In the genomic region with DNA sequence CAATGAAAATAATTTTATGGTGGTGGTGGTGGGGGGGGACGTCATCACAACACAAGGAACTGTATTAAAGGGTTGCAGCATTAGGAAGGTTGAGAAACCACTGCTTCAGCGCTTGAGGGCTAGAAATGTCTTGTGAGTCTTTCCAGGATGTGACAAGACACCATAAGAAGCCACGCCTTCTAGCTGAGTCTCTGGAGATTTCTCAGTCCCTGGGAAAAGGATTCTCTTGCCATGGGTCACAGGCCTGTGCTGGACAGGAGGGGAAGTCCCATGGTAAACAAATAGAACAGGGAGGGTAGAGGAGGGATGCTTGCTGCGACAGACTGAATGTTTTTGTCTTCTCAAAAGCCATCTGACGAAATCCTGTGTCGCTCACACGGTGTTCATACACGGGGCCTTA, we compare ENCODE assay signal across 13 mouse cellular contexts. TPM values are rescaled to one million over a fixed set of nuclear protein-coding genes. Genes with fewer than 3 reads are reported as not detected.
DNase-seq lines count a peak whose midpoint lies in the region; ATAC-seq and TF ChIP-seq lines count a peak whose summit lies in the region.
"Had no signal": no experiment of that assay in that cellular context is flagged by ENCODE, and none has a peak within 500 bp of the region (broad histone marks: within the 10 kb centered on the region; RNA-seq: fewer than 3 reads in every experiment).

No protein-coding gene starts in this region.

- WGBS in heart, embryonic 10.5 days = 79% methylated on average over 8 of the region's 8 CpGs
- WGBS in heart, postnatal 0 days = 76% methylated on average over 8 of the region's 8 CpGs
- WGBS in midbrain, embryonic 13.5 days = 82% methylated on average over 8 of the region's 8 CpGs
- WGBS in cerebellum, adult 2 months = 91% methylated on average over 8 of the region's 8 CpGs

- H3K4me1 ChIP-seq in heart, embryonic 10.5 days = peaks cover 46% of the 10 kb centered on the region
- no peaks in the 10 kb centered on the region for H3K4me1 ChIP-seq in heart, postnatal 0 days (ENCODE audit: control insufficient read depth, insufficient read depth)
- H3K4me1 ChIP-seq in midbrain, embryonic 13.5 days (replicated peaks) = no peaks in the 10 kb centered on the region
- H3K4me1 ChIP-seq in cerebellum, adult 2 months (ENCODE audit: control insufficient read depth, insufficient read depth, low read length) = no peaks in the 10 kb centered on the region

- H3K27ac ChIP-seq in heart, embryonic 10.5 days = no peak overlapping the region; the same call in 1 of the 2 replicates
- H3K27ac ChIP-seq in heart, postnatal 0 days (ENCODE audit: low read depth) = peak overlapping the region; percentile 25; the same call in 1 of the 2 replicates
- no peak overlapping the region for H3K27ac ChIP-seq in midbrain, embryonic 13.5 days
- H3K27ac ChIP-seq in cerebellum, adult 2 months (ENCODE audit: insufficient read depth, low read length) = no peak overlapping the region
- H3K27ac ChIP-seq: liver, embryonic 14.5 days had no signal

- no peak for TF ChIP-seq EP300 in heart, postnatal 0 days (IDR thresholded peaks at IDR 0.05; ENCODE audit: low read depth)

- no peak overlapping the region for H3K4me2 ChIP-seq in heart, postnatal 0 days (ENCODE audit: low read depth, low read length)
- no peak overlapping the region for H3K4me2 ChIP-seq in midbrain, embryonic 13.5 days (replicated peaks)

- H3K4me3 ChIP-seq in heart, embryonic 10.5 days = no peak overlapping the region
- H3K4me3 ChIP-seq in C2C12 (ENCODE audit: insufficient read depth, poor library complexity, severe bottlenecking) = no peak overlapping the region
- no peak overlapping the region for H3K4me3 ChIP-seq in heart, postnatal 0 days (ENCODE audit: low read depth, low read length)
- no peak overlapping the region for H3K4me3 ChIP-seq in midbrain, embryonic 13.5 days (replicated peaks)
- no peak overlapping the region for H3K4me3 ChIP-seq in cerebellum, adult 2 months (replicated peaks; ENCODE audit: insufficient read depth, low read depth, low read length)

- no peaks in the 10 kb centered on the region for H3K36me3 ChIP-seq in heart, embryonic 10.5 days
- no peaks in the 10 kb centered on the region for H3K36me3 ChIP-seq in C2C12 (ENCODE audit: control insufficient read depth, insufficient read depth)
- H3K36me3 ChIP-seq in heart, postnatal 0 days (replicated peaks; ENCODE audit: control insufficient read depth, insufficient read depth, low read length) = no peaks in the 10 kb centered on the region
- H3K36me3 ChIP-seq in midbrain, embryonic 13.5 days = no peaks in the 10 kb centered on the region

- no peaks in the 10 kb centered on the region for H3K79me2 ChIP-seq in C2C12 (ENCODE audit: control insufficient read depth, insufficient read depth)

- H3K79me3 ChIP-seq in C2C12 (ENCODE audit: low read depth) = no peaks in the 10 kb centered on the region

- peak; percentile 52 for DNase-seq in heart, adult 8-10 months (ENCODE audit: low spot score)
- DNase-seq in heart, embryonic 10.5 days (ENCODE audit: low spot score) = no peak
- no peak for DNase-seq in heart, postnatal 0 days (ENCODE audit: low spot score)
- peak; percentile 40 for DNase-seq in lung, postnatal 14 days
- no peak for DNase-seq in cerebellum, adult 2 months
- no peak for DNase-seq in frontal cortex, postnatal 14 days (ENCODE audit: low spot score in 2 of 2)
- DNase-seq: cerebellum, postnatal 36 days; spleen, adult 18-20 months; thymus, postnatal 14 days had no signal

- ATAC-seq in heart, postnatal 0 days (ENCODE audit: insufficient read depth, low read depth) = no peak
- ATAC-seq in midbrain, embryonic 13.5 days = no peak
- ATAC-seq: midbrain, embryonic 16.5 days had no signal

- H3K27me3 ChIP-seq in heart, embryonic 10.5 days (ENCODE audit: insufficient read depth, poor library complexity, severe bottlenecking) = no peaks in the 10 kb centered on the region
- H3K27me3 ChIP-seq in C2C12 (ENCODE audit: control insufficient read depth, insufficient read depth, insufficient read length) = no peaks in the 10 kb centered on the region
- H3K27me3 ChIP-seq in heart, postnatal 0 days (ENCODE audit: control insufficient read depth, insufficient read depth, low read length) = no peaks in the 10 kb centered on the region
- no peaks in the 10 kb centered on the region for H3K27me3 ChIP-seq in midbrain, embryonic 13.5 days
- H3K27me3 ChIP-seq in cerebellum, adult 2 months (ENCODE audit: control insufficient read depth, insufficient read depth, low read length) = no peaks in the 10 kb centered on the region

- H3ac ChIP-seq in C2C12 (ENCODE audit: control insufficient read depth, insufficient read length, low read depth) = no peak overlapping the region

- no peak for TF ChIP-seq POLR2A in cerebellum, adult 2 months (IDR thresholded peaks at IDR 0.05; ENCODE audit: borderline replicate concordance, insufficient read depth, low read length)

- no peak overlapping the region for H3K9ac ChIP-seq in heart, postnatal 0 days (replicated peaks; ENCODE audit: low read depth, low read length)
- H3K9ac ChIP-seq in midbrain, embryonic 13.5 days (replicated peaks) = no peak overlapping the region
- H3K9ac ChIP-seq: liver, embryonic 14.5 days had no signal

- H3K9me3 ChIP-seq in heart, embryonic 10.5 days = no peaks in the 10 kb centered on the region
- H3K9me3 ChIP-seq in heart, postnatal 0 days (replicated peaks; ENCODE audit: control insufficient read depth, low read length) = no peaks in the 10 kb centered on the region
- H3K9me3 ChIP-seq in midbrain, embryonic 13.5 days = no peaks in the 10 kb centered on the region

- TF ChIP-seq CTCF in C2C12 (IDR thresholded peaks at IDR 0.05; ENCODE audit: control insufficient read depth, insufficient read depth, insufficient read length) = no peak
- TF ChIP-seq CTCF in heart, postnatal 0 days (IDR thresholded peaks at IDR 0.05; ENCODE audit: low read depth) = no peak
- no peak for TF ChIP-seq CTCF in cerebellum, adult 2 months (IDR thresholded peaks at IDR 0.05; ENCODE audit: borderline replicate concordance, insufficient read depth, low read depth, low read length)

TF ChIP-seq in C2C12, 6 proteins besides CTCF, POLR2A, EP300 and RAD21:
- TF ChIP-seq MAX (IDR thresholded peaks at IDR 0.05) = peak; percentile 70
- TF ChIP-seq CEBPB (IDR thresholded peaks at IDR 0.05; ENCODE audit: low read depth) = peak; percentile 36
- no peak for TF ChIP-seq USF1 (IDR thresholded peaks at IDR 0.05; ENCODE audit: low read depth)

RNA-seq across cellular contexts. Expression of a gene that starts 37.0 kb away (rescaled TPM):
- 100 to 1,000 TPM; 303 to 339 (median 309) TPM for total RNA-seq in heart, adult 8-10 months (2022)
- polyA plus RNA-seq in heart, embryonic 10.5 days (2016; fragmentation: Nextera tagmentation; extraction: Ambion mirVana) = 311 and 315 TPM in 2 replicates
- 371 TPM for polyA plus RNA-seq in C2C12 (2012; fragmentation: generic; extraction: Trizol)
- 72.2 and 106 TPM in 2 replicates for total RNA-seq in heart, postnatal 0 days (2014; rRNA removed; ENCODE audit: low replicate concordance)
- 317 and 322 TPM in 2 replicates for polyA plus RNA-seq in heart, postnatal 0 days (2015; fragmentation: Nextera tagmentation; extraction: Ambion mirVana)
- 227 and 234 TPM in 2 replicates for polyA plus RNA-seq in midbrain, embryonic 13.5 days (2015; fragmentation: Nextera tagmentation; extraction: Ambion mirVana)
- 221 and 225 TPM in 2 replicates for polyA plus RNA-seq in cerebellum, adult 2 months (2012; rRNA removed)

RNA-seq across cellular contexts. Expression of a gene that starts 49.8 kb away (rescaled TPM):
- 100 to 1,000 TPM in 1 of 4 experiments, 10 to 100 TPM in 3; 72.5 to 127 (median 97.2) TPM for total RNA-seq in heart, adult 8-10 months (2022)
- polyA plus RNA-seq in heart, embryonic 10.5 days (2016; fragmentation: Nextera tagmentation; extraction: Ambion mirVana) = 34.5 and 37.5 TPM in 2 replicates
- polyA plus RNA-seq in C2C12 (2012; fragmentation: generic; extraction: Trizol) = 580 TPM
- total RNA-seq in heart, postnatal 0 days (2014; rRNA removed; ENCODE audit: low replicate concordance) = 62.0 and 63.6 TPM in 2 replicates
- polyA plus RNA-seq in heart, postnatal 0 days (2015; fragmentation: Nextera tagmentation; extraction: Ambion mirVana) = 15.7 and 17.5 TPM in 2 replicates
- 11.8 and 14.1 TPM in 2 replicates for polyA plus RNA-seq in midbrain, embryonic 13.5 days (2015; fragmentation: Nextera tagmentation; extraction: Ambion mirVana)
- polyA plus RNA-seq in cerebellum, adult 2 months (2012; rRNA removed) = 44.2 and 45.2 TPM in 2 replicates

Comparison
In these comparisons a context has a peak if more than half of its experiments do, and no peak if none do; other contexts are left out.
1. DNase-seq: peak in heart, adult 8-10 months (single experiment) and lung, postnatal 14 days (single experiment); none in heart, embryonic 10.5 days (single experiment), heart, postnatal 0 days (single experiment), cerebellum, adult 2 months (0 of 2) and frontal cortex, postnatal 14 days (0 of 2).
2. RNA of a gene that starts 49.8 kb away (polyA plus RNA-seq): 580 TPM in C2C12 (single experiment); 44.2 to 45.2 TPM in cerebellum, adult 2 months, 34.5 to 37.5 TPM in heart, embryonic 10.5 days, 15.7 to 17.5 TPM in heart, postnatal 0 days and 11.8 to 14.1 TPM in midbrain, embryonic 13.5 days; every median in the first group is over 10 times any median in the second.